Mouse (Mus musculus) liver, embryonic 12.5 days (tissue): ENCODE data around the gene Cobl. TPM values are rescaled to one million over a fixed set of nuclear protein-coding genes. Genes with fewer than 3 reads are reported as not detected.

Source experiments
- ATAC-seq: fragments of 200-750 bp; cut with Nextera tagmentation; 2 replicates; pipeline ENCODE4 v1.8.0; 2017; ENCODE audit warnings: moderate number of reproducible peaks, mild to moderate bottlenecking, moderate library complexity
- H3K27ac ChIP-seq: fragments of 300-500 bp; sonication (generic); 2 replicates; pipeline ENCODE4 v1.5.1; 2016; ENCODE audit warnings: mild to moderate bottlenecking
- H3K27me3 ChIP-seq: fragments of 300-500 bp; sonication (generic); replicated peaks from 2 replicates; pipeline ENCODE4 v1.6.1; 2016; ENCODE audit warnings: mild to moderate bottlenecking, moderate library complexity
- H3K36me3 ChIP-seq: fragments of 300-500 bp; sonication (generic); 2 replicates; pipeline ENCODE4 v1.6.1; 2016; ENCODE audit warnings: mild to moderate bottlenecking, moderate library complexity
- H3K4me1 ChIP-seq: fragments of 300-500 bp; sonication (generic); 2 replicates; pipeline ENCODE4 v1.6.1; 2016
- H3K4me2 ChIP-seq: fragments of 300-500 bp; sonication (generic); 2 replicates; pipeline ENCODE4 v1.6.1; 2016; ENCODE audit warnings: mild to moderate bottlenecking, moderate library complexity
- H3K4me3 ChIP-seq: fragments of 300-500 bp; sonication (generic); 2 replicates; pipeline ENCODE4 v1.5.1; 2016; ENCODE audit warnings: mild to moderate bottlenecking, moderate library complexity
- H3K9ac ChIP-seq: fragments of 300-500 bp; sonication (generic); 2 replicates; pipeline ENCODE4 v1.6.1; 2016; ENCODE audit warnings: mild to moderate bottlenecking, moderate library complexity
- H3K9me3 ChIP-seq: fragments of 300-500 bp; sonication (generic); replicated peaks from 2 replicates; pipeline ENCODE4 v1.6.1; 2016; ENCODE audit warnings: mild to moderate bottlenecking, moderate library complexity
- WGBS: fragments of 180-500 bp; shearing (Covaris S2); methylation state at CpG from one replicate; pipeline ENCODE4 v1.1.7; 2016; ENCODE audit not compliant: insufficient replicate concordance; 5-methylcytosine and 5-hydroxymethylcytosine counted together
- polyA plus RNA-seq: library from polyadenylated mRNA; unstranded; fragments of >200 nt; fragmentation: Nextera tagmentation; extraction: Ambion mirVana; gene quantifications from 2 replicates; pipeline ENCODE4 v1.2.1, GENCODE M21; 2016

Gene Cobl
- polyA plus RNA-seq, 1 experiment from 2014 or later, result 2.4 TPM

DNA sequence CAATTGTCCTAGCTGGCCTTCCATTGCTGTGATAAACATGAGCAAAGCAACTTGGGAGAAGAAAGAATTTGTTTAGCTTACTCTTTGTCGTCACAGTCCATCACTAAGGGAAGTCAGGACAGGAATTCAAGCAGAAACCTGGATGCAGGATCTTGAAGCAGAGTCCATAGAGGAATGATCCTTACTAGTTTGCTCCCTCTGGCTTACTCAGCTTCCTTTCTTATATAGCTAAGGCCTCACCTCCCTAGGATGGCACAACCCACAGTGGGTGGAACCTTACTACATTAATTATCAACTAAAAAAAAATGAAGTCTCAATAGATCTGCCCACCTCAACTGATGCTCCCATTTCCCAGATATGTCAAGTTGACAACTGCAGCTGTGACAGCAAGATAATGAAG, 52.8 kb downstream of the Cobl start:
- Histone ChIP-seq H3K9ac (no peak overlapping the region), H3K27ac (no peak overlapping the region), H3K27me3 (no peaks in the 10 kb centered on the region), H3K4me3 (no peak overlapping the region), H3K9me3 (no peaks in the 10 kb centered on the region), H3K36me3 (no peaks in the 10 kb centered on the region), H3K4me1 (no peaks in the 10 kb centered on the region), H3K4me2 (no peak overlapping the region)
- no peak for ATAC-seq
- WGBS, result 41% methylated on average over 1 of the region's 1 CpGs

DNA sequence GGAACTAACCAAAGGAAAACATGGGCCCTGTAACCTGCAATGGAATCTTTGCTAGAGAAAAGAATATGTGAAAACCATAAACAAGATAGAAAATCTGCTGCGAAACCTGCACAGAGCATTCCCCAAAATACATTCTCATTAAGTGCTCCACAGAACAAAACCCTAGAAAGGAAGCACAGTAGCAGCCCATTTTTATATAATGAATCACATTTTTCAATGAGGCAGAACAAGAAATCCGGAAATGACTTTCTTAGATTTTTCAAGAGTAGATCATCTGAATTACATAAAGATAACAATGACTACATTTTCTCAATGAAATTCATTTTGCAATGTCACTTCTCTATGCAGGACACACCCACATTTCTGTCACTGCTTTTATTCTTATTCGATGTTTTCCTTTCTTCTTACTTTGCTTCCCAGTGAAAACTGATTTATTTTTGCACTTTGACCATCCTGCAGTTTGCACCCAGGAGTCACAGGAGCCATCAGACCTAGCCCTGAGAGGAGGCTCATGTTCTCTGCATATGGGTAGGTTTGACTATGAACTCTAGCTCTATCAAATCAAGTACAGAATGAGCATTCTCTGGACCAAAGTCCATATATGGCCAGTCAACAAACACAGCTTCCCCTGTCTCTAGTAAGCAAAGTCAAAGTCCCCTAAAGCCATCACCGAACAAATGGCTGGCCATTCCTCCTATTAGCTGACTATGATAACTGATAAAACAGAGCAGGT, 53.5 kb downstream of the Cobl start:
- H3K27me3 ChIP-seq, result no peaks in the 10 kb centered on the region
- H3K9me3 ChIP-seq, result no peaks in the 10 kb centered on the region
- H3K36me3 ChIP-seq, result no peaks in the 10 kb centered on the region
- H3K4me3 ChIP-seq, result no peak overlapping the region
- ATAC-seq, result no peak
- no peak overlapping the region for H3K4me2 ChIP-seq
- no peaks in the 10 kb centered on the region for H3K4me1 ChIP-seq
- 67% methylated on average over 4 of the region's 4 CpGs for WGBS
- no peak overlapping the region for H3K9ac ChIP-seq
- H3K27ac ChIP-seq, result no peak overlapping the region

DNA sequence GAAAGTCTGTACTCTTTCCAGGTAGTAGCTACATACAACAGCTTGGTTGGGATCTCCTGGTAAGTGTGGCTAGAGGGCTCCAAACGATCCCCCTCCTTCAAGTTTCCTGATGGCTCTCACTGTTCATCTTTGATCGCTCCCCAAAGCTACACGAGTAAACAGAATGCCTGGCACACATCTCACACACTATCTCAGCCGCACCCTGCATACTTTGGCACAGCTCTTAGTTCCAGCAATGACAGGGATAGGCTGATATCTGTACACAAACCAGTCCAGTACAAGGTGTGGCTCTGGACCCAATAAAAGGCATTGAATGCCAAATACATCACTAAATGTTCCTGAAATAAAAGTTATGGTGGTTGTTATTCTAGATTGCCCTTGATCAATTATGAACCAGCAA, 55.3 kb downstream of the Cobl start:
- Histone ChIP-seq H3K4me2 (no peak overlapping the region), H3K27me3 (no peaks in the 10 kb centered on the region), H3K36me3 (no peaks in the 10 kb centered on the region), H3K4me3 (no peak overlapping the region), H3K9ac (no peak overlapping the region), H3K27ac (no peak overlapping the region), H3K4me1 (no peaks in the 10 kb centered on the region), H3K9me3 (no peaks in the 10 kb centered on the region)
- WGBS, result 62% methylated on average over 4 of the region's 4 CpGs
- no peak for ATAC-seq

DNA sequence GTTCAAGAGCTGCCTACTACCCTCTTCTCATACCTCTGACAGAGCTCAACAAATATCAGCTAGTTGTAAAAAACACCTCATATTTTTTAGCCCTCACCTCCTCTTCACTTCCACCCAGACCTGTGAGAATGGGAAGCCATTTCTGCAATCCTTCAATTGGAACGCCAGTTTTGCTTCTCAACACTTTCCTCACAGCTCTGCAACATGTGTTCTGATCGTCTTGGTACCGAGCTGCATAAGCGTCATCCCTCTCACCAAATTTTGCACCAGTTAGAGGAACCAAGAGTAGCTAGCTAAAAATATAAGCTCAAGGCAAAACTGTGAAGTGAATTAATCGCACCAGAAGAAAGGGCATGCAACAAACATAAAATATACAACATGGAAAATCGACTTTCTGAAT, 56.9 kb downstream of the Cobl start:
- no peaks in the 10 kb centered on the region for H3K27me3 ChIP-seq
- no peak overlapping the region for H3K4me2 ChIP-seq
- no peak overlapping the region for H3K4me3 ChIP-seq
- 66% methylated on average over 6 of the region's 6 CpGs for WGBS
- ATAC-seq, result no peak
- no peak overlapping the region for H3K9ac ChIP-seq
- no peaks in the 10 kb centered on the region for H3K36me3 ChIP-seq
- no peak overlapping the region for H3K27ac ChIP-seq
- H3K9me3 ChIP-seq, result no peaks in the 10 kb centered on the region
- no peaks in the 10 kb centered on the region for H3K4me1 ChIP-seq

DNA sequence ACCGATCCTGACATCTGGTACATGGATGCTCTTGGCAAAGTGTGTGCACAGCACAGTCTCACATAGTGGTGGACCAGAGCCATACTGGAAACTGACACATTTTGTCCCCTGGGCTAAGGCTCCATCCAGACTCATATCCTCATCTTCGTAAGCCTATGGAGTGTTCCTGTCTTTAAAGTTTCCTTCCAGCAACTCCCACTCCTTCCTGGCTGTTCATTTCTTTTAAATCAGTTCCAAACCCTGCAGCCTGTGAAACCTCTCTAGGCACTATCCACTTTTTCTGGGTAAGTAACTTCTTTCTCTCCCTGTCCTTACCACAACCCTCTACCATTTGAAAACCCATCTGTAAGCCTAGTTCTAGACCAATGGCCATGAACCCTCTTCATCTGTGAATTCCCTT, 64.9 kb downstream of the Cobl start:
- no peak overlapping the region for H3K4me2 ChIP-seq
- WGBS, result 76% methylated on average over 2 of the region's 2 CpGs
- no peak for ATAC-seq

DNA sequence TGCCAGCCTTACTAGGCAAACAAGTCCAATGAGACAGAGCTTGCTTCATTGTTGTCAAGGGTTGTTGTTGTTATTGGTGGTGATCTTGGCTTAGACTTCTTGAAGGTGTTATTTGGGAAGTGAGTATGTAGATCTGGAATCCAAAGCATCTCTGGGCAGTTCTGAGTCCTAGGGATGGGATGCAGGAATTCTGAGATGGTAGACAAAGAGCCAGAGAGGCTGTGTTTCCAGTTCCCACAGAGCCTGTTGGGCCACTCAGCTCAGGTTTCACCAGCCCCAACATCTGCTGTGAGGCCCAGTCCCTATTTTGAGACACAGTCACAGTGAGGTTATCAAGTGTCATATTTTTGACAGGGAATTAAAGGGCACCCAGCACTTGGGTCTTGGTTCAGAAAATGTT, 68.6 kb downstream of the Cobl start:
- Histone ChIP-seq H3K9me3 (no peaks in the 10 kb centered on the region), H3K36me3 (no peaks in the 10 kb centered on the region), H3K4me2 (no peak overlapping the region), H3K4me3 (no peak overlapping the region), H3K4me1 (no peaks in the 10 kb centered on the region), H3K27ac (no peak overlapping the region), H3K9ac (no peak overlapping the region), H3K27me3 (no peaks in the 10 kb centered on the region)
- ATAC-seq, result no peak

More for the DNA sequence above, 64.9 kb downstream of the Cobl start:
- Histone ChIP-seq H3K27me3 (no peaks in the 10 kb centered on the region), H3K4me3 (no peak overlapping the region), H3K27ac (no peak overlapping the region), H3K4me1 (no peaks in the 10 kb centered on the region), H3K36me3 (no peaks in the 10 kb centered on the region), H3K9ac (no peak overlapping the region), H3K9me3 (no peaks in the 10 kb centered on the region)

DNA sequence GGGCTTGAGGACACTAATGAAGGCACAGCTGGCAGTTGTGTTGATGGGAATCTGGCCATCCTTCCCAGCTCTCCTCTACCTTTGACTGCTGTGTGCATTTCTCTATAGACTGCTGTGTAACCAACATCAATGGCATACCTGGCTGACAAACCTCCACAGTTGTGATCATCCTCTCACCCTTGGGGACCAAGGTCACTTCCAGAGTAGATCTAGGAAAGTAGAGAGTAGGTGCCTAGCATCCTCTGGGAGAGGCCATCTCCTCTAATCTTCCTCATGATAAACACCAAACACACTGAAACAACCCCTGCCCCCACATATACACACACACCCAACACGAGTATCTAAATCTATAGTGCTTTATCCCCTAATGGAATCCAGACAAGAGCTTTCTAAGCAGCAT, 70.1 kb downstream of the Cobl start:
- ATAC-seq, result no peak
- Histone ChIP-seq H3K27me3 (no peaks in the 10 kb centered on the region), H3K4me1 (no peaks in the 10 kb centered on the region), H3K9me3 (no peaks in the 10 kb centered on the region), H3K9ac (no peak overlapping the region), H3K4me3 (no peak overlapping the region), H3K27ac (no peak overlapping the region), H3K36me3 (no peaks in the 10 kb centered on the region), H3K4me2 (no peak overlapping the region)
- WGBS, result 37% methylated on average over 1 of the region's 1 CpGs

DNA sequence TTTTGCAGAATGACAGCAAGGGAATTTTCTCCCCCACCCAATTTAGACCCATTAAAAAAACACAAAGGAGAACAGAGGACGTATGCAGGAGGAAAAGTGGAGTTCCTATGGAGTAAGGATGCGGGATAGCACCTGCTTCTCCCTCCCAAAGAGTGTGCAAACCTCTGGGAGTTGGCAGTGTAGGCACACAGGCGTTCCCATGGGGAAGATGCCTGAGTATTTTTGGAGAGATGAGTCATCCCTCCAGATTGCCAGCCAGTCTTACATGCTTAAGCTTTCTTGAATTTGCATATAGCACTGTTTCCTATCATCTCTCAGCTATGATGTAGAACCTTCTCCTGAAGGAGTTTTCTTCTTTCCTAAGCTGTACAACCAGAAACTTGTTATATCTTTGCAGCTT, 70.6 kb downstream of the Cobl start:
- H3K36me3 ChIP-seq, result no peaks in the 10 kb centered on the region
- no peak overlapping the region for H3K4me3 ChIP-seq
- H3K27ac ChIP-seq, result no peak overlapping the region
- H3K4me2 ChIP-seq, result no peak overlapping the region
- H3K4me1 ChIP-seq, result no peaks in the 10 kb centered on the region
- no peak for ATAC-seq
- no peaks in the 10 kb centered on the region for H3K27me3 ChIP-seq
- H3K9ac ChIP-seq, result no peak overlapping the region
- H3K9me3 ChIP-seq, result no peaks in the 10 kb centered on the region
- WGBS, result 51% methylated on average over 3 of the region's 3 CpGs

DNA sequence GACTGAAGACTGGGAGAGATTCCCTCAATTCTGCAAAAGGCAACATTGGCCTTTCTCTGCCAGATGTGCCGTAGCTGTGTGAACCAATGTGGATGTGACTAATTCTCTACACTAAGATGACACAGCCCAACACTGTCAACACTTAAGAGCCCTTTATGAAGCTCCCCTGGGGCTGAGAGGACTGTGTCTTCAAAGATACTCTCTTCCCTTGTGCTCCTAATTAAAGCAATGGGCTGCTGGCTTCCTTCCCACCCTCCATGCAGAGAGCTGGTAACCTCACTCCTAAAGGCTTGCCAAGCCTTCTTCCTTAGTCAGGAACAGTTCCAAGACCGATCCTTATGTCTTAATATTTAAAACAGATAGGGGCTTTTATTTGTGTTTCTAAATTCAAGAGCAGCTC, 79.9 kb downstream of the Cobl start:
- Histone ChIP-seq H3K4me1 (no peaks in the 10 kb centered on the region), H3K4me2 (no peak overlapping the region), H3K9ac (no peak overlapping the region), H3K4me3 (no peak overlapping the region), H3K36me3 (no peaks in the 10 kb centered on the region), H3K27ac (no peak overlapping the region), H3K9me3 (no peaks in the 10 kb centered on the region), H3K27me3 (no peaks in the 10 kb centered on the region)
- ATAC-seq, result no peak
- 48% methylated on average over 2 of the region's 2 CpGs for WGBS

DNA sequence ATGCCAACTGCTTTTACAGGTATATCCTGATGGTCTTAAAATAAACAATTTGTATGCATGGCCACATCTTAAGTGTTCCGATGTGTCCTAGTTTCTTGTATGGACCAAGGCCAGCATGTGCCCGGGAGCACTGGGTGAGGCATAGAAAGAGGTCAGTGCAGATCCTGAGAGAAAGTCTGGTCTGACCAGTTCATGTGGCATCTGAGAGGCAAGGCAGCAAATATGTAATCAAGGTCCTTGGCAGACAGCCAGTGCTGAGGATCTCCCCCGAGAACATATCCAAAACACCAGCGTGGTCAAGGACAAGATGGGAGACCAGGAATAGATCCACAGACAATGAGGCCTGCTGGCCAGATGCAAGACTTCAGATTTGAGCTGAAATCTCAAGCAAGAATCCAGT, 81.8 kb downstream of the Cobl start:
- no peaks in the 10 kb centered on the region for H3K27me3 ChIP-seq
- no peak overlapping the region for H3K4me2 ChIP-seq
- H3K27ac ChIP-seq, result no peak overlapping the region
- 65% methylated on average over 4 of the region's 4 CpGs for WGBS
- no peak overlapping the region for H3K9ac ChIP-seq
- H3K4me1 ChIP-seq, result no peaks in the 10 kb centered on the region
- no peaks in the 10 kb centered on the region for H3K9me3 ChIP-seq
- no peaks in the 10 kb centered on the region for H3K36me3 ChIP-seq
- ATAC-seq, result no peak
- no peak overlapping the region for H3K4me3 ChIP-seq

DNA sequence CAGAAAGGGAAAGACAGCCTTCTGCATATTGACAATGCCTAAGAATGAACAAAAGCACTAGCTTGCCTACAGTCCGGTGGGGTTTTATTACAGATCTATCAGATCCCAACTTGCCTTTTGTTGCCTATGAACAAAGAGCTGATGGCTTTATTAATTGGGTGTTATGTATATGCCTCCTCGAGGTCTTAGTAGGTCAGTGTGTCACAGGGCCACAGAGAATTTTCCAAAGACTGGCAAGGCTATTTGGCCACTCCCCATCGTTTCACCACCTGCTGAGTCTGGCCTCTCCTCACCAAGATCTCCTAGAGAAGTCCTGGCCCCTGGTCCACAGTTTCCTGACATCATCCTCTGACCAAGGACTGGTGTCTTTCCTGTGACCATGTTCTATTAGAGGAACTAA, 83.7 kb downstream of the Cobl start:
- Histone ChIP-seq H3K36me3 (no peaks in the 10 kb centered on the region), H3K4me1 (no peaks in the 10 kb centered on the region), H3K27me3 (no peaks in the 10 kb centered on the region), H3K9ac (no peak overlapping the region), H3K27ac (no peak overlapping the region), H3K4me2 (no peak overlapping the region), H3K4me3 (no peak overlapping the region), H3K9me3 (no peaks in the 10 kb centered on the region)
- no peak for ATAC-seq
- WGBS, result 42% methylated on average over 3 of the region's 3 CpGs

DNA sequence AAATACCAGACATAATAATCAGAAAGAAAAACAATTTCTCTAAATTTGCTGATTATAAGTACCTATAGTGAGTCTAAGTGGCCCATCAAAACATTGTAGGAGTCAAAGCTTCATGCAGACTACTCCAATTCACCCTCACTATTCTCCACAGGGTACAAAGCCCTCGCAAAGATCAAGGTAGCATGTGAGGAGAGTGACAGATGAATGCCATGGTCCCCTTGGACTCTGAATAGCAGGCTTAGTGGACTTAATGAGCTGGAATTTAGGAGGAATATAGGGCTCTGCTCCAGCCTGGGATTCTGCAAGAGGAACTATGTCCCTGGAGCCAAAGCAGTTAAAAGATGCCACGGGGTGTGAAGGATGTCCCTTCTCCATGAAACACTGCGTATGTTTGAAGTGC, 88.1 kb downstream of the Cobl start:
- H3K9ac ChIP-seq, result no peak overlapping the region
- H3K4me2 ChIP-seq, result no peak overlapping the region
- H3K36me3 ChIP-seq, result no peaks in the 10 kb centered on the region
- H3K4me3 ChIP-seq, result no peak overlapping the region
- H3K27me3 ChIP-seq, result no peaks in the 10 kb centered on the region
- no peaks in the 10 kb centered on the region for H3K4me1 ChIP-seq
- H3K27ac ChIP-seq, result no peak overlapping the region
- ATAC-seq, result no peak
- WGBS, result 70% methylated on average over 3 of the region's 3 CpGs
- H3K9me3 ChIP-seq, result no peaks in the 10 kb centered on the region
